Mouse (Mus musculus) regulatory T cell (primary cell): ENCODE measurements around the gene Teddm1b.

Source experiments
- in situ Hi-C: fragments of 300-600 bp; cut with MboI, MseI; formaldehyde crosslinking; loops from one replicate; pipeline ENCODE4 v1.15.1; 2025; ENCODE audit warnings: high pct_unique_total_duplicates

The Teddm1b gene

DNA sequence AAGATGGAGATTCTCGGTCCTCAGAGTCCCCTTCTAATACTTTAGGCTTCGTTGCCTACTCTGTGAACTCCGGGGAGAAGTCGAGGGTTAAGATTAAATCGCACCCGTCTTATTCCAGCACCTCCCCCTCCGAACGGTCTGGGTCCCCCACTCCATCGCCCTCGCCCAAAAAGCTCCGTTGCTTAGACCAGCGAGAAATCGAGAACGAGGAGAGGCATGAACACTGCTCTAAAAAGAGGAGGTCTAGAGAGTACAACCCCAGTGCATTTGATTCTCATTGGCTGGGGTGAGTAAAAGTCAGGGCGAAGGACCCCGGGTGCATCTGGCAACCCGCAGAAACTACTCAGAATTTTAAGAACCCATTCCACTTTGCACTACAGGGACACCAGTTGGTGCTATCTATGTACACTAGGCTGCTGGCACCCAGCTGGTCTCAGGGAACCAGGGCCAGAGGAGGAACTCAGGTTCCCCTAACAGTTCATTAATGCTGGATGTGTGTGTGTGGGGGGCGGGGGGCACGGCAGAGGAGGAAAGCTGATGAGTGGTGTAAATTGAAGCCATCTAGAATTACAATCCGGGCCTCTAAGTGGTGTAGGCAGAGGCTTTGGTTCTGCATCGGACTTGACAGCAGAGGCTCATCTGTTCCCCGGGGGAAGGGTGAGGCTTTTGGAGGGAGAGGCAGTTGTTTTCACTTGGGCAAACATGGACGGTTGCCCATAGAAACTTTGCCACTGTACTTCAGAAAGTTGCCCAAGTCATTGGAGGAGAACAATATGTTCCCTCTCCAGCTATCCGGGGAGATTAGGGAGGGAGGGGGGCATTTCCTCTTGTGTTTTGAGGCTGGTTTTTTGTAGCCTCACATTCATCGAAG lies 26.9 kb downstream of the Teddm1b start:
- in situ Hi-C loops = loop anchor here (10.0 to 25.0 kb wide), 2 partner anchors 996 to 1236 kb away; partner anchors contain the start of genes Mr1 and Smg7

DNA sequence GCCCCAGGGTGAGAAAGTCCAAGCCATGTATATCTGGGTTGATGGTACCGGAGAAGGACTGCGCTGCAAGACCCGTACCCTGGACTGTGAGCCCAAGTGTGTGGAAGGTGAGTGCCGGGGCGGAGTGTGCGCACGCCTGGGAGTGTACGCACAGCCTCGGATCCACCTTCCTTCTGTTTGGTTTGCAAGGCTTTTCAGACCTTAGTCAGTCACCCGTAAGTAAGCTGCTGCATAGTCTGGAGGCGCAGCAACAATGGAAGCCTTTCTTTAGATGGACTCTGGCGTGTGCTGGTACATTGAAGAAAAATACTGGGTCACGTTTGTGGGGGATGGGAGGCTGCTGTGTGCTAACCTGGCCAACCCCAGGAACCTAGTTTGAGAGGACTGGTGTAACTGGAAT lies 28.9 kb downstream of the Teddm1b start:
- in situ Hi-C loops = loop anchor here (10.0 to 25.0 kb wide), 2 partner anchors 998 to 1234 kb away; partner anchors contain the start of genes Mr1 and Smg7

DNA sequence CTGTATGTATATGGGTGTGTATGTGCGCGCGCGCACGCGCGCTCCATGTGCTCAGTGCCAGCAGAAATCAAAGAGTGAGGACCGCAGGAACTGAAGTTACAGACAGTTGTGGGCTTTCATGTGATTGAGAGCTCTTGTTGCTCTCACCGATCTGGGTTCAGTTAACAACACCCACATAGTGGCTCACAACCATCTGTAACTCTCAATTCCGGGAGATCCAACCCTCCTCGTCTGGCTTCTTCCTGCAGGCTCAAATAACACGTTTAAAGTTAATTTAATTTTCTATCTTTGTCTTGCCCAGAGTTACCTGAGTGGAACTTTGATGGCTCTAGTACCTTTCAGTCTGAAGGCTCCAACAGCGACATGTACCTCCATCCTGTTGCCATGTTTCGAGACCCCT lies 30.1 kb downstream of the Teddm1b start:
- in situ Hi-C loops = loop anchor here (10.0 to 25.0 kb wide), 2 partner anchors 999 to 1233 kb away; partner anchors contain the start of genes Mr1 and Smg7

DNA sequence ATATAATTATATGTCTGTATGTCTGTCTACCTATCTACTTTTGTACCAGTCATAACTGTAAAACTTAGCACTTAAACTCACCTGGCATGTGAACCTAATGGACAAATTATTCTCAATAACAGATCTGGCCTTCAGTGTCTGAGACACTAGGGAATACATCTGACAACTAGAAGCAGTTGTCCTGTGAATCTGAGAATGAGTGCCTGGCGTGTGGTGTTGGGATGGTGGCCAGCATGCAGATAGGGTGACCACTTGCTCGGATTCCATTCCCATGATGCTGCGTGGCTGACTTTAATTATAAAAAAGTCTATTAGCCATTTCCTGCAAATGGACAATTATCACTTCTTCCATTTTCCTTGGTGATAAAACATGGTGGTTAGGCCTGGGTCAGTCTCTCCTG lies 31.7 kb downstream of the Teddm1b start:
- in situ Hi-C loops = loop anchor here (10.0 to 25.0 kb wide), 2 partner anchors 1001 to 1231 kb away; partner anchors contain the start of genes Mr1 and Smg7

DNA sequence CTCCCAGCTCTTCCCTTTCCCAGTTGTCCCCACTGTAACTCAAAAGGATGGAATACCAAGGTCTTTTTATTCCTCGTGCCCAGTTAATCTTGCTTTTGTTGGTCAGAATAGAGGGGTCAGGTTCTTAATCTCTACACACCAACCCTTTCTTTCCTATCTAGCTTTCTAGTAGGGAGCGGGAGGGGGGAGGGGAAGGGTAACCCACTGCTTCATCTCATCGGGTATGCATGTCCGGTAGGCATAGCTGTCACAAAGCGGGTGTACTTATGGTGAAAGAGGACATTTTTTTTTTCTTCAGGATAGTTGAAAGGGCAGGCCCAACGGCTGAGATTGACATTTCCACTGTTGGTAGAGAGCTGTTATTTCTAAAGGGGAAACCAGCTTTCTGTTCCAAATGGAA lies 34.1 kb downstream of the Teddm1b start:
- in situ Hi-C loops = loop anchor here (10.0 to 25.0 kb wide), 2 partner anchors 1003 to 1229 kb away; partner anchors contain the start of genes Mr1 and Smg7

DNA sequence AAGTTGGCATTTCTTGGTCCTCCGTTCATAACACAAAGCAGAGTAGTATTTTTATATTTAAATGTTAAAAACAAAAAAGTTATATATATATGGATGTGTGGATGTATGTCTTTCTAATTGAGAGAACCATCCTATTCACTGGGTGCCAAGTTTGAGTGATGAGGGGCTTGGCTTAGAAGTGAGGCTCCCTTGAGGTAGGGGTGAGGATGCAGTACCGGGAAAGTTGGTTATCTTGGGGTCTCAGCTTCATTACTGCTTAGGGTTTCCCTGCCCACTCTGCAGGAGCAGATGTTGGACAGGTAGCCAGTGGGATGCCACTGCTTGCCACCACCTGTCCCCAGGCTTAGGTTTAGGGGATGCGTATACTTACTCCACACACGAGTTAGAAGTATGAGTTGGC lies 34.6 kb downstream of the Teddm1b start:
- in situ Hi-C loops = loop anchor here (10.0 to 25.0 kb wide), 2 partner anchors 1004 to 1229 kb away; partner anchors contain the start of genes Mr1 and Smg7

DNA sequence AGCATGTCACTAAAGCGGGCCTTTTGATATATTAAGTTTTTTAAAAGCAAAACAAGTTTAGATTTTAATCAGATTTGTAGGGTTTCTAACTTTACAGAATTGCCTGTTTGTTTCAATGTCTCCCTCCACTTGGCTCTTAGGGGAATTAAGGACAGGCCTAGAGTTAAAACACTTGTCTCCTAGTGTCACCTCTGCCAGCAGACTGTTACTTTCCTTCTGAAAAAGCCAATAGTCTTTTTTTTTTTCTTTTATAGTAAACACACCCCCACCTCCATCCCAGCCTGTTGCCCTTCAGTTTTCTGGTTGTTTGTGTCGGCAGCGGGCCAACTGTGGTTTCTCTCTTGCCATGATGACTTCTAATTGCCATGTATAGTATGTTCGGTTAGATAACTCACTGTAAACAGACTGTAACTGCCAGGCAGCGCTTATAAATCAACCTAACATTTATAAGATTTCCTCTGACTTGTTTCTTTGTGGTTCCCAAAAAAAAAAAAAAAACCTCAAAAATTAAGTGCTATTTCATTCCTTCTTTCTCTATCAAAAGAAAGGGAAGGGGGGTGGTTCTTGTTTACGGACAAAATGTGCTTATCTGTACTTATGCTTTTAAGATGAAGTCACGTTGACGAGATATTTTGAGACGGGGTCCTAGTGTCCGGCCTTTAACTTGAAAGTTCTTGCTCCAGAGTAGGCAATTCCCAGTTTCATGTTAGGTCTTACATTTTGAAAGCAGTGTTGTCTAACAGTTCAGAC lies 35.2 kb downstream of the Teddm1b start:
- in situ Hi-C loops = loop anchor here (10.0 to 25.0 kb wide), 2 partner anchors 1005 to 1228 kb away; partner anchors contain the start of genes Mr1 and Smg7

DNA sequence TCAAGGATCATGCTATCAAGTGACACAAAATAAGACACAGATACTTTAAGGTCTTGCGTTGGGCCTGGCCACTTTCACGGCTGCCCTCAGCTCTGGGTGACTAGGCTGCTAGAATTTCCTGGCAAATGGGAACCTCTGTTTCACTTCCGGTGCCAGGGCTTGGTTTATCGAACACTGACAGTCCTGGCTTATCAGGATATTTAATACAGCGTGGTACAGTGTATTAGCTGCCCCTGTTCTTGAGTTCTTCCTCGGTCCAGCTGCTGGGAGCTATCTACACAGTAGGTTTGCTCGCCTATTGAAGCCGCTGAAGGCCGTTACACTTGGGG lies 35.8 kb downstream of the Teddm1b start:
- in situ Hi-C loops = loop anchor here (10.0 to 25.0 kb wide), 2 partner anchors 1005 to 1227 kb away; partner anchors contain the start of genes Mr1 and Smg7

DNA sequence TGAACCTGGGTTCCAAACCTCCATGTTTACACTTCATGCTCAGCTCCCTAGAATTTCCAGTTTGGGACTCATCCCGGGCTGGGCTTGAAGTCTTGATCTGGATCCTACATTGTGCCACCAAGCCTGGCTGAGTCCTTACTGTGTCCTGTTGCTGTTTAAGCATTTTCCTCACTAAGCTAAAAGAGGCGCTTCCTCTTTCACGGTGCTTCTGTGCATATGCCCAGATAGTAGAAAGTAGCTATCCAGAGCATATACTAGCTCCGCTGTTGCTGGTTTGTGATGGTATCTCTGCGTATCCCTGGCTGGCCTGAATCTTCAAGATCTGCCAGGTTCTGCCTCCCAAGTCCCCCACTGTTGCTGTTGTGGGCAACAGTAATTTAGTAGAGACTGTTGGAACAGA lies 36.3 kb downstream of the Teddm1b start:
- in situ Hi-C loops = loop anchor here (25.0 kb wide), 1 partner anchor 1227 kb away; the partner anchor contains the start of gene Mr1

DNA sequence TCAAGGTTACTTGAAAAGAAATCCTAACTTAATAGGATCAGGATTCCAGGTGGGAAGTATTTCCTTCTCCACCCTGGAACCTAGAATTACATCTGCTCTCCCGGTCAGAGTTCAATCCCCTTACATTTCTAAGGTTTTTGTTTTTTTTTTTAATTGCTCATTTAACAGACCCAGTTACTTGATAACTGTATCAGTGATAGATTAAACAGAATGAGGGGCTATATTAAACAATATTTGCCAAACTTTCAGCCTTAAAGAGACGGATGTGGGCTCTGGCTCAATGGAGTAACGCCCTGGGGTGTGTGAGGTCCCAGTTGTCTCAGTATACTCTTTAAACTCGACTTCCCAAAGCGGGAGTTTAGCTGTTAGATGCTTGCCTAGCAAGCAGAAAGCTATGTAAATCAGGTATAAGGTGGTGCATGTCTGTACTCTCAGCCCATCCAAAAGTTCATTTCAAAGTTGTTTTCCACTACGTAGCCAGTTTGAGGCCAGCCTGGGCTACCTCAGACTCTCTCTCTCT lies 37.2 kb downstream of the Teddm1b start:
- in situ Hi-C loops = loop anchor here (25.0 kb wide), 1 partner anchor 1226 kb away; the partner anchor contains the start of gene Mr1

DNA sequence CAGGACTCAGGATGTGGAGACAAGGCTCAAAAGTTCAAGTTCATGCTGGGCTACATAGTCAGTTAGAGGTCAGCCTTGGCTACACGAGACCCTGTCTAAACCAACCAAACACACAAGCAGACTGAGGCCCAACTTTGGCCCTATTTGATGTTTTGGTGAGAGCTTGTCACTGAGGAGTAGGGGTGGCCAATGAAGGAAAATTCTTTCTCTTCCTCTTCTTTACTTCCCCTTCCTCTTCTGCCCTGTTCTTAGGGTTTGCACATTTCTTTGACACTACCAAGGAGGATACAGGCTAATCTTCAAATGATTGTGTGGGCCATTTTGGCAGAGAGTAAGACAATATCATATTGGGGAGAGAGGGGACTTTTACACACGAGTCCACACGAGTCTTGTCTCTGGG lies 39.7 kb downstream of the Teddm1b start:
- in situ Hi-C loops = loop anchor here (25.0 kb wide), 1 partner anchor 1223 kb away; the partner anchor contains the start of gene Mr1

DNA sequence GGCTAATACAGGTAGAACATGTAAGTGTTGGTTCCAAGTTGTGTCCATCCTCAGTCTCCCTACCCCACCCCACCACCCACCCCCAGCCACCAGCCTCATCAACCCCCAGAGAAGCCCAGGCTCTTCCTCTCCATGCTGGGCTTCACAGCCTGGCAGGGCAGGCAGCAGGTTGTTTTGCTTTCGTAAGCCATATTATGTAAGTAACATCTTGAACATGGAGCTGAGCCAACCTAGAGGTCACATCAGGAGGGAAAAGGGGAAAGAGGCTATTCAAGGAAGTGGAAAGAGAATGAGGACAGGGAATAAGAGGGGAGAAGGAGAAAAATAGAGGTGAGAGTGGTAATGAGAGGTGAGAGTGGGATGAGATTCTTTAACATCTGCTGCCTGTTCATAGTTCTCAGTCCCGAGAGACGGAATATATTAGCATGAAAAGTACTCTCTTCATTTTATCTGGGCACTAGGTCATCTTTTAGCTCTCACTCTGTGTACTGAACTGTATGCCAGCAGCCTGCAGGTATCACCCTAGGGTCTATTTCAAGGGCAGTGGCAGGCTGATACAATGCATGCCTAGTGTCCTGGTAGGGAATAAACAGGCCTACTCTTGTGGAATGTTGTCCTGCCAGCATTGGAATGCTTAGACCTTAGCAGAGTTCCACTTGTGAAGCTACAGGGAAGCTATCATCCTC lies 44.5 kb downstream of the Teddm1b start:
- in situ Hi-C loops = loop anchor here (25.0 kb wide), 1 partner anchor 1219 kb away; the partner anchor contains the start of gene Mr1

DNA sequence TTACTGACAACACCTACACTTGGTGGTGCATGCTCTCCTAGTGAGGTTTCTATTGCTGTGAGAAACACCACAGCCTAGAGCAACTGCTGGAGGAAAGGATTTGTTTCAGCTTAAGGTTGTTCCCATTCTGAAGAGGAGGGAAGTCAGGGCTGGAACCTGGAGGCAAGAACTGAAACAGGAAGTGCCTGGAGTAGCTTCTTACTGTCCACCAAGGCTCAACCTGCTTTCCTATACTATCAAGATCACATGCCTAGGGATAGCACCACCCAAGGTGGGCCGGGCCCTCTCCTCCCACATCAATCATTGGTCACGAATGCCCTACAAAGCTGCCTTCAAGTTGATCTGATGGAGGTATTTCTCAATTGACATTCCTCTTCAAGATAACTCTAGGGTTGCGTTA lies 47.5 kb downstream of the Teddm1b start:
- in situ Hi-C loops = loop anchor here (25.0 kb wide), 1 partner anchor 1216 kb away; the partner anchor contains the start of gene Mr1

DNA sequence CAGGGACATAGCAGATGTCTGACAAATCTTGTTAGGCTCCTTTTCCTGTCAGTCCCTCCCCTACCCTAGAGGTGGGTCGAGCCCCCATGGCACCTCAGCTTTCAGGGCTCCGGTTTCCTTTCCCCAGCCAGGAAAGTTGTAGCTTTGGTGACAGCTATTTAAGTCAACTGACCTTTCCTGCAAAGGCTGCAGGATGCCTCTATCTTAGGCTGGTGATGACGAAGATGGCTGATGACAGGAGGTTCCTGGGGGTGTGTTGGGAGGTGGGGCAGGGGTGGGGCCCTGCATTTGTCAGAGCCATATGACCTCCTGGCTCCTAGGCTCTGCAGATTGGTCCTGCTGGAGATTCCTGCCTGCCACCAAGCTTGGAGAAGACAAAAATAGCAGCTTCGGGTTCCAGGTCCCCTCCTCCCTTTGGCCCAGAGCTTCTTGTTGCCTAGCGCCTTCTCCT lies 48.5 kb downstream of the Teddm1b start:
- in situ Hi-C loops = loop anchor here (25.0 kb wide), 1 partner anchor 1215 kb away; the partner anchor contains the start of gene Mr1

DNA sequence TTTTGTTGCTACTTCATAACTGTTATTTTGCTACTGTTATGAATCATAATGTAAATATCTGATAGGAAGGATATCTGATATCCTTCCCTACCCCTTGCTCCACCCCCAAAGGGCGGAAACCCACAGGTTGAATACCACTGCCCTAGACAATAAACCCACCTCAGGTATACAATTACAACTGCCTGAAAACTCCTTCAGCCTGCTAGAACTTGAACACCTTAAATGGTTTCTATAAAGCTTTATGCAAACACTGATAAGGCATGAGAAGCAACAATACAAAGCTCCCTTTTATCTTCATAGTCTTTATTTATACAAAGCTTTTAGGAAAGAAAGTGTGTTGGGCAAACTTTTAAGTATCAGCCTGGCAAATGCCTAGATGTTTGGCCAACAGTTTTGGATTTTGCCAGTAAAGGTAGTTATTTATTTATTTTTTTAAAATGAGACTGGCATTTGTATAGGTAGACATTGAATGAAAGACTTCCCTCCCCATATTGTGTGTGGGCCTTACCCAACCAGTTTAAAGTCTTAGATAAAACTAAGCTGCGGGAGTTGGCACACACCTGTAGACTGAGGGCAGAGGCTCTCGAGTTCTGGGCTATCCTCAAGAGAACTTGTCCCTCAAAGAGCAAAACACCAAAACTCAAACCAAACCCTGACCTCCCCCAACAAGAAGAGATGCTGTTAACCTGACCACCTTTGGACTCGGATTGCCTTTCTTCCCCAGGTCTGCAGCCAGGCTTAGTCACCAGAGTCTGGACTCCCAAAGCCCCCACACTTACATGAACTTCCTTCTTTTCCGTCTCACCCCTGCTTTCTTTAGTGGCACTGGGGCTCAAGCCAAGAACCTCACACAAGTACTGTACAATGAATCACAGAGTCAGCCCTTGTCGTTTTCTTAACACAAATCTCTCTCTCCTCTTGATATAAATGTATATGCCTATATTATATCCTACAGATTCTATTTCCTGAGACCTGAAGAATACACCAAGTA lies 50.5 kb downstream of the Teddm1b start:
- in situ Hi-C loops = loop anchor here (25.0 kb wide), 1 partner anchor 1213 kb away; the partner anchor contains the start of gene Mr1
